In genomic region chr4:121056342-121056741, GRCm38 (mm10) we compare ENCODE assay signal across 11 mouse cellular contexts. TPM values are rescaled to one million over a fixed set of nuclear protein-coding genes. Genes with fewer than 3 reads are reported as not detected.
A peak's percentile ranks its signal among the peaks of the same experiment; 100 is the strongest.
DNase-seq lines count a peak whose midpoint lies in the region; TF ChIP-seq lines count a peak whose summit lies in the region.
"Had no signal": no experiment of that assay in that cellular context is flagged by ENCODE, and none has a peak within 500 bp of the region (broad histone marks: within the 10 kb centered on the region; RNA-seq: fewer than 3 reads in every experiment).

No protein-coding gene starts in this region.

- peak; percentile 4 for TF ChIP-seq RAD21 in CH12.LX (IDR thresholded peaks at IDR 0.05; ENCODE audit: low read depth, low read length)

- in situ Hi-C loops in CH12.LX (cut with MboI; ENCODE audit: low pct_ligation_motif_present, low pct_unique_long_range_greater_than_20kb, low sequenced_read_pairs): no loop called here

- no peak for TF ChIP-seq EP300 in CH12.LX (IDR thresholded peaks at IDR 0.05; ENCODE audit: low read length)

- H3K4me3 ChIP-seq in cerebellum, adult 2 months (replicated peaks; ENCODE audit: insufficient read depth, low read depth, low read length): no peak overlapping the region
- no peak overlapping the region for H3K4me3 ChIP-seq in CH12.LX (replicated peaks in 1 of 3; ENCODE audit: low read depth in 2 of 3, low read length in 2 of 3, poor library complexity in 1 of 3)
- H3K4me3 ChIP-seq: heart, embryonic 10.5 days; megakaryocyte, embryonic 14.5 days had no signal

- 49% methylated on average over 3 of the region's 3 CpGs for WGBS in cerebellum, adult 2 months

- no peaks in the 10 kb centered on the region for H3K79me2 ChIP-seq in CH12.LX (replicated peaks; ENCODE audit: control insufficient read depth, extremely low read depth, insufficient read depth, poor library complexity, severe bottlenecking)

- peaks cover 15 to 40% of the 10 kb centered on the region in 2 experiments for H3K36me3 ChIP-seq in CH12.LX (replicated peaks in 1 of 2; ENCODE audit: control insufficient read depth in 1 of 2, insufficient read depth in 1 of 2, low read length in 1 of 2)

- H3K27me3 ChIP-seq in cerebellum, adult 2 months (ENCODE audit: control insufficient read depth, insufficient read depth, low read length): no peaks in the 10 kb centered on the region
- no peaks in the 10 kb centered on the region for H3K27me3 ChIP-seq in CH12.LX (replicated peaks)

- no peak overlapping the region for H3K4me2 ChIP-seq in CH12.LX (ENCODE audit: insufficient read depth, low read depth, poor library complexity, severe bottlenecking)

- TF ChIP-seq CTCF in cerebellum, adult 2 months (IDR thresholded peaks at IDR 0.05; ENCODE audit: borderline replicate concordance, insufficient read depth, low read depth, low read length): peak; percentile 64
- TF ChIP-seq CTCF in CH12.LX (conservative IDR thresholded peaks at IDR 0.05 in 1 of 2, IDR thresholded peaks at IDR 0.05 in 1 of 2; ENCODE audit: low read depth in 2 of 2, low read length in 2 of 2): peak; percentile 67 to 68

- dilution Hi-C loops in CH12.LX (cut with MboI; ENCODE audit: extremely low pct_ligation_motif_present, extremely low pct_unique_long_range_greater_than_20kb, low sequenced_read_pairs): no loop called here

- H3K4me1 ChIP-seq in cerebellum, adult 2 months (ENCODE audit: control insufficient read depth, insufficient read depth, low read length): peaks cover 2% of the 10 kb centered on the region; the same call in 1 of the 2 replicates
- H3K4me1 ChIP-seq in CH12.LX (ENCODE audit: control insufficient read depth in 1 of 2, insufficient read depth in 2 of 2): peaks cover 0 to 6% of the 10 kb centered on the region in 2 experiments; a peak in 1 of 4 replicates

- no peaks in the 10 kb centered on the region for H3K9me3 ChIP-seq in CH12.LX (replicated peaks; ENCODE audit: low read length)
- H3K9me3 ChIP-seq: heart, embryonic 10.5 days; megakaryocyte, embryonic 14.5 days had no signal

- no peak for TF ChIP-seq POLR2A in cerebellum, adult 2 months (IDR thresholded peaks at IDR 0.05; ENCODE audit: borderline replicate concordance, insufficient read depth, low read length)
- no peak for TF ChIP-seq POLR2A in CH12.LX (IDR thresholded peaks at IDR 0.05; ENCODE audit: low read depth, low read length)

- H3K27ac ChIP-seq in cerebellum, adult 2 months (ENCODE audit: insufficient read depth, low read length): no peak overlapping the region
- no peak overlapping the region for H3K27ac ChIP-seq in CH12.LX (ENCODE audit: insufficient read depth, low read depth)
- H3K27ac ChIP-seq: heart, embryonic 10.5 days had no signal

- peak in 1 of 2 experiments; percentile 44 for DNase-seq in cerebellum, adult 2 months
- no peak for DNase-seq in cerebellum, adult 11 months
- DNase-seq in kidney, postnatal 4 days: peak; percentile 23 to 30
- DNase-seq in kidney, adult 9 months: no peak
- DNase-seq in CH12.LX (ENCODE audit: extremely low read depth): peak; percentile 21
- peak; percentile 18 for DNase-seq in lung, postnatal 10 days
- no peak for DNase-seq in MN1 (ENCODE audit: low spot score)
- no peak for DNase-seq in gastrocnemius, postnatal 25 days

- H3K9ac ChIP-seq in CH12.LX (ENCODE audit: insufficient read depth, low read depth): no peak overlapping the region

TF ChIP-seq in CH12.LX, 34 proteins besides CTCF, POLR2A, EP300 and RAD21:
- TF ChIP-seq SMC3 (IDR thresholded peaks at IDR 0.05; ENCODE audit: low read depth, low read length) (peak; percentile 38), TCF12 (IDR thresholded peaks at IDR 0.05; ENCODE audit: low read depth, low read length) (no peak), GABPA (IDR thresholded peaks at IDR 0.05; ENCODE audit: insufficient replicate concordance, low read depth, low read length) (no peak)

RNA-seq across cellular contexts. Expression of gene Col9a2, which starts 17.2 kb away (rescaled TPM):
- polyA plus RNA-seq in cerebellum, adult 2 months (2012; rRNA removed): 10.0 and 11.1 TPM in 2 replicates
- not detected in 2 replicates for total RNA-seq in CH12.LX (2012; rRNA removed)
- total RNA-seq in CH12.LX (2014; rRNA removed): not detected in 2 replicates
- not detected in 2 replicates for polyA plus RNA-seq in CH12.LX (2012; ENCODE audit: insufficient read length, low read depth)
- total RNA-seq in gastrocnemius, postnatal 25 days (2021): under 1 TPM; 0.40 to 0.41 TPM

RNA-seq across cellular contexts. Expression of gene Smap2, which starts 39.3 kb away (rescaled TPM):
- polyA plus RNA-seq in cerebellum, adult 2 months (2012; rRNA removed): 82.0 and 90.6 TPM in 2 replicates
- 27.4 and 29.1 TPM in 2 replicates for total RNA-seq in CH12.LX (2012; rRNA removed)
- total RNA-seq in CH12.LX (2014; rRNA removed): 20.0 and 20.1 TPM in 2 replicates
- 110 and 111 TPM in 2 replicates for polyA plus RNA-seq in CH12.LX (2012; ENCODE audit: insufficient read length, low read depth)
- total RNA-seq in gastrocnemius, postnatal 25 days (2021): 10 to 100 TPM; 14.5 to 15.9 TPM

RNA-seq across cellular contexts. Expression of gene Zmpste24, which starts 41.7 kb away (rescaled TPM):
- 24.5 and 25.3 TPM in 2 replicates for polyA plus RNA-seq in cerebellum, adult 2 months (2012; rRNA removed)
- total RNA-seq in CH12.LX (2012; rRNA removed): 22.3 and 30.4 TPM in 2 replicates
- 55.7 and 58.1 TPM in 2 replicates for total RNA-seq in CH12.LX (2014; rRNA removed)
- polyA plus RNA-seq in CH12.LX (2012; ENCODE audit: insufficient read length, low read depth): 52.8 and 59.1 TPM in 2 replicates
- 10 to 100 TPM; 16.1 to 17.2 TPM for total RNA-seq in gastrocnemius, postnatal 25 days (2021)

RNA-seq across cellular contexts. Expression of gene Tmco2, which starts 52.7 kb away (rescaled TPM):
- 0.16 TPM in 2 replicates for polyA plus RNA-seq in cerebellum, adult 2 months (2012; rRNA removed)
- not detected in 2 replicates for total RNA-seq in CH12.LX (2012; rRNA removed)
- total RNA-seq in CH12.LX (2014; rRNA removed): not detected in 2 replicates
- not detected in 2 replicates for polyA plus RNA-seq in CH12.LX (2012; ENCODE audit: insufficient read length, low read depth)
- total RNA-seq in gastrocnemius, postnatal 25 days (2021): not detected
- polyA plus RNA-seq: heart, embryonic 10.5 days; large intestine, adult 2 months had no signal

Comparison
In these comparisons a context has a peak if more than half of its experiments do, and no peak if none do; other contexts are left out.
1. DNase-seq: peak in kidney, postnatal 4 days (2 of 2), CH12.LX (single experiment) and lung, postnatal 10 days (single experiment); none in cerebellum, adult 11 months (single experiment), kidney, adult 9 months (single experiment), MN1 (single experiment) and gastrocnemius, postnatal 25 days (single experiment).